Mouse (Mus musculus) gonadal fat pad, adult 2 months (tissue): ENCODE measurements around the gene Cdipt. TPM values are rescaled to one million over a fixed set of nuclear protein-coding genes. Genes with fewer than 3 reads are reported as not detected.
A peak's percentile ranks its signal among the peaks of the same experiment; 100 is the strongest.

Experiments used
- DNase-seq: peaks from one replicate; pipeline ENCODE4 v3.0.0-alpha.2; 2012; ENCODE audit warnings: low read depth
- polyA plus RNA-seq: library from polyadenylated mRNA; depleted of rRNA; stranded (reverse); fragments of >200 nt; gene quantifications from 2 replicates; pipeline ENCODE4 v1.2.3, GENCODE M21; 2012; rRNA removed

The Cdipt gene
- polyA plus RNA-seq, 1 experiment: 240 TPM

DNA sequence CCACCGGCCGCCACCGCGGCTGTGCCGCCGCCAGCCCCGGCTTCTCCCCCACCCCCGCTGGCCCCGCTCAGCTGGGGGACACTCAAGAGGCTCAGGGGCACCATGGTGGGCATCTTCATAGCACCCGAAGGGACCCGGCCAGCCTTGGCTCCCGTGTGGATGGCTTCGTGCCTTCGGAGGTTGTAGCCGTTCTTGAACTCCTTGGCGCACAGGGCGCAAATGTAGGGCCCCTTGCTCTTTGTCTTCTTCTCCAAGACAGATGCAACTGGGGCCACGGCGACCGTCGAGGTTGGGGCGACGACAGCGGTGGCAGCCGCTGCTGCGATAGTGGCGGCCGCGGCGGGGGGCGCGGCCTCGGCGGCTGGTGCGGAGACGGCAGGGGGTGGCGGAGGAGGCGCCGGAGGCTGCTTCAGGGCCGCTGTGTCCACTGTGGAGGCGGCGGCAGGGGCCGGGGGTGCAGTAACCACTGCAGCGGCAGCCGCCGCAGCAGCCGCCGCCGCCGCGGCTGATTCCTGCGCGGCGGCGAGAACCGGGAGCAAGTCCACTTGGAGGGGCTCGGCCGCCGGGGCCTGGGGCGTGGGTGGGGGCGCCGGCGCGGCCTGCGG, 49.9 kb downstream of the Cdipt start:
- no peak for DNase-seq

GRCm38 (mm10) chr7:127026161-127026600, 50.5 kb downstream of the Cdipt start:
- no peak for DNase-seq

DNA sequence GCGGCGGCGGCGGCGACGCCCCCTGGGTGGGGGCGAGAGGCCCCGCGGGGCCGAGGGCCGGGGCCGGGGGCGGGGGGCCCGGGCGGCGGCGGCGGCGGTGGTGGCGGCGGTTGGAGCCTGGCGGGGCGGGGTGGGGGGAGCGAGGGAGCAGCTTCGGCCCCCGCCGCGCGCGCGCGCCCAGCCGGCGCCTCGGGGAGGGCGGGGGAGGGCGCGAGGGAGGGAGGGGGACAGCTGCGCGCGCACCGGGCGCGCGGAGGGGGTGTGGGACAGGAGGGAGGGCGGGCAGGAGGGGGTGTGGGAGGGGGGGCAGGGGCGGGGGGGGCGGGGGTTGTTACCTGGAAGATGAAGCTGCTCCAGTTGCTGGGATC, 50.9 kb downstream of the Cdipt start:
- DNase-seq: no peak

- DNase-seq: peak; percentile 89
These were observed 51.4 kb downstream of the Cdipt start, which contains the start of gene Maz for GRCm38 (mm10) chr7:127026984-127027726. Maz (minus strand) TSS chr7:127027037.

DNA sequence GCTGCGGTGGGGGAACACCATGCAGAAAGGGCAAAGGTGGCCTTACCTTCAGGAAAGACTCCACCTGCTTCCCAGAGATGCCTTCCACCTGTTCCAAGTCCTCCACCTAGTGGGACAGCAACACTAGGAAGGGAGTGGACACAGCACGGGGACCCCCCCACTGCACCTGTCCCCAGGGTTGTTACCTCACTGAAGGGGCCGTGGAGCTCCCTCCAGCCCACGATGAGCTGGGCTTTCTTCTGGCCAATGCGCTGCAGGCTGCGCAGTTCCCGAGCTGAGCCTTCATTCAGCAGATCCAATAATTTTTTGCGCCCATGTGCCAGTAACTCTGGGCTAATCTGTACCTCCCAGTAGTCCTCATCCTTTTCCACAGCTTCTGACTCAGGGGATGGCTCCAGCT, 52.2 kb downstream of the Cdipt start:
- DNase-seq: no peak

Other genes with a start within 250 kb of the Cdipt start
- gene Mapk3, start 216.3 kb upstream of the Cdipt start, polyA plus RNA-seq: 146 and 169 TPM in 2 replicates
- 7.6 and 51.9 TPM in 2 replicates for gene Gdpd3, start 209.6 kb upstream of the Cdipt start, polyA plus RNA-seq
- 212 and 269 TPM in 2 replicates for gene Ypel3, start 199.0 kb upstream of the Cdipt start, polyA plus RNA-seq
- gene Tbx6, start 194.4 kb upstream of the Cdipt start, polyA plus RNA-seq: 1.9 and 2.1 TPM in 2 replicates
- 129 and 161 TPM in 2 replicates for gene Ppp4c, start 183.4 kb upstream of the Cdipt start, polyA plus RNA-seq
- 11.8 and 27.3 TPM in 2 replicates for gene Fam57b, start 178.2 kb upstream of the Cdipt start, polyA plus RNA-seq
- not detected in 2 replicates for gene 4930451I11Rik, start 144.3 kb upstream of the Cdipt start, polyA plus RNA-seq
- gene Doc2a, start 128.5 kb upstream of the Cdipt start, polyA plus RNA-seq: 0.13 TPM in 1 of 2 replicates, not detected in the other
- 3.2 and 6.0 TPM in 2 replicates for gene Hirip3, start 113.9 kb upstream of the Cdipt start, polyA plus RNA-seq
- 33.7 and 39.6 TPM in 2 replicates for gene Ino80e, start 113.5 kb upstream of the Cdipt start, polyA plus RNA-seq
- gene Taok2, start 91.2 kb upstream of the Cdipt start, polyA plus RNA-seq: 55.9 and 62.6 TPM in 2 replicates
- 88.1 and 102 TPM in 2 replicates for gene Tmem219, start 53.0 kb upstream of the Cdipt start, polyA plus RNA-seq
- gene Kctd13, start 47.0 kb upstream of the Cdipt start, polyA plus RNA-seq: 19.7 and 21.3 TPM in 2 replicates
- gene Asphd1, start 26.3 kb upstream of the Cdipt start, polyA plus RNA-seq: 0.26 and 0.32 TPM in 2 replicates
- gene Sez6l2, start 25.4 kb upstream of the Cdipt start, polyA plus RNA-seq: 2.5 and 2.8 TPM in 2 replicates
- gene Cdiptos, start 184 bp downstream of the Cdipt start, polyA plus RNA-seq: 5.3 and 8.5 TPM in 2 replicates
- 84.9 and 85.3 TPM in 2 replicates for gene Mvp, start 38.7 kb downstream of the Cdipt start, polyA plus RNA-seq
- 2.4 and 5.3 TPM in 2 replicates for gene Pagr1b, start 40.6 kb downstream of the Cdipt start, polyA plus RNA-seq
- 6.9 and 8.0 TPM in 2 replicates for gene Pagr1a, start 41.4 kb downstream of the Cdipt start, polyA plus RNA-seq
- gene Gm42742, start 45.2 kb downstream of the Cdipt start, polyA plus RNA-seq: 19.8 and 21.2 TPM in 2 replicates
- 7.3 and 8.9 TPM in 2 replicates for gene Prrt2, start 45.3 kb downstream of the Cdipt start, polyA plus RNA-seq
- 80.5 and 81.9 TPM in 2 replicates for gene Maz, start 51.1 kb downstream of the Cdipt start, polyA plus RNA-seq
- 1.3 and 2.1 TPM in 2 replicates for gene Kif22, start 66.6 kb downstream of the Cdipt start, polyA plus RNA-seq
- 0.86 and 1.5 TPM in 2 replicates for gene Zg16, start 111.4 kb downstream of the Cdipt start, polyA plus RNA-seq
- 14.8 and 17.4 TPM in 2 replicates for gene AI467606, start 115.4 kb downstream of the Cdipt start, polyA plus RNA-seq
- 1.7 and 2.1 TPM in 2 replicates for gene Qprt, start 146.3 kb downstream of the Cdipt start, polyA plus RNA-seq
- 1.4 and 1.6 TPM in 2 replicates for gene Spn, start 161.9 kb downstream of the Cdipt start, polyA plus RNA-seq
- gene Cd2bp2, start 220.1 kb downstream of the Cdipt start, polyA plus RNA-seq: 29.3 and 32.5 TPM in 2 replicates
- 28.2 and 33.0 TPM in 2 replicates for gene Tbc1d10b, start 232.6 kb downstream of the Cdipt start, polyA plus RNA-seq
- 1.3 and 7.6 TPM in 2 replicates for gene Mylpf, start 233.0 kb downstream of the Cdipt start, polyA plus RNA-seq